Mouse (Mus musculus): ENCODE data around the gene Krtap28-10. TPM values are rescaled to one million over a fixed set of nuclear protein-coding genes. Genes with fewer than 3 reads are reported as not detected.

The Krtap28-10 gene
- polyA plus RNA-seq (2015; fragmentation: Nextera tagmentation; extraction: Ambion mirVana): not detected in 2 replicates

GRCm38 (mm10) chr1:83042380-83042779 is at the start of gene Krtap28-10:
Gene Krtap28-10 (minus strand): TSS chr1:83042480.
- WGBS: 92% methylated on average over 2 of the region's 2 CpGs
- Histone ChIP-seq H3K4me2 (no peak within 1 kb of the TSS), H3K4me1 (0 out of 2 replicates have a peak, but pooled peaks cover 5% of the 10 kb centered on the region), H3K9ac (no peak within 1 kb of the TSS), H3K27ac (no peak within 1 kb of the TSS), H3K36me3 (no peaks in the 10 kb centered on the region), H3K9me3 (no peaks in the 10 kb centered on the region), H3K27me3 (no peaks in the 10 kb centered on the region), H3K4me3 (no peak within 1 kb of the TSS)
- ATAC-seq (ENCODE audit: insufficient number of reproducible peaks, insufficient read depth, low FRiP score, low TSS enrichment, low read depth): no peak

GRCm38 (mm10) chr1:83091268-83091667 is 49.0 kb upstream of the Krtap28-10 start:
- Histone ChIP-seq H3K4me2 (no peak overlapping the region), H3K4me3 (no peak overlapping the region), H3K9me3 (no peaks in the 10 kb centered on the region), H3K4me1 (no peaks in the 10 kb centered on the region), H3K9ac (no peak overlapping the region), H3K27me3 (no peaks in the 10 kb centered on the region), H3K27ac (no peak overlapping the region), H3K36me3 (no peaks in the 10 kb centered on the region)
- 38% methylated on average over 3 of the region's 3 CpGs for WGBS
- no peak for ATAC-seq (ENCODE audit: insufficient number of reproducible peaks, insufficient read depth, low FRiP score, low TSS enrichment, low read depth)

GRCm38 (mm10) chr1:83084790-83085189 is 42.5 kb upstream of the Krtap28-10 start:
- no peak for ATAC-seq (ENCODE audit: insufficient number of reproducible peaks, insufficient read depth, low FRiP score, low TSS enrichment, low read depth)
- H3K4me2 ChIP-seq: no peak overlapping the region
- no peak overlapping the region for H3K27ac ChIP-seq
- H3K4me3 ChIP-seq: no peak overlapping the region
- 85% methylated on average over 2 of the region's 2 CpGs for WGBS
- H3K27me3 ChIP-seq: no peaks in the 10 kb centered on the region
- H3K36me3 ChIP-seq: no peaks in the 10 kb centered on the region
- H3K9ac ChIP-seq: no peak overlapping the region
- no peaks in the 10 kb centered on the region for H3K4me1 ChIP-seq
- H3K9me3 ChIP-seq: no peaks in the 10 kb centered on the region

- no peaks in the 10 kb centered on the region for H3K9me3 ChIP-seq
- H3K36me3 ChIP-seq: no peaks in the 10 kb centered on the region
- H3K27ac ChIP-seq: no peak overlapping the region
- H3K27me3 ChIP-seq: no peaks in the 10 kb centered on the region
- H3K4me3 ChIP-seq: no peak overlapping the region
- WGBS: 55% methylated on average over 6 of the region's 6 CpGs
- H3K9ac ChIP-seq: no peak overlapping the region
- H3K4me2 ChIP-seq: no peak overlapping the region
- ATAC-seq (ENCODE audit: insufficient number of reproducible peaks, insufficient read depth, low FRiP score, low TSS enrichment, low read depth): no peak
- no peaks in the 10 kb centered on the region for H3K4me1 ChIP-seq
Measured at GRCm38 (mm10) chr1:83077016-83077415, 34.7 kb upstream of the Krtap28-10 start.

GRCm38 (mm10) chr1:83076190-83076917 is 34.1 kb upstream of the Krtap28-10 start:
- no peaks in the 10 kb centered on the region for H3K36me3 ChIP-seq
- no peak overlapping the region for H3K9ac ChIP-seq
- no peak overlapping the region for H3K27ac ChIP-seq
- H3K4me2 ChIP-seq: peak overlapping the region; percentile 55
- whole genome bisulfite sequencing: 50% methylated on average over 11 of the region's 11 CpGs
- peak overlapping the region; percentile 36 for H3K4me3 ChIP-seq
- H3K9me3 ChIP-seq: no peaks in the 10 kb centered on the region
- H3K4me1 ChIP-seq: no peaks in the 10 kb centered on the region
- no peak for ATAC-seq (ENCODE audit: insufficient number of reproducible peaks, insufficient read depth, low FRiP score, low TSS enrichment, low read depth)
- H3K27me3 ChIP-seq: no peaks in the 10 kb centered on the region

GRCm38 (mm10) chr1:83075526-83076189 is 33.4 kb upstream of the Krtap28-10 start:
- H3K27ac ChIP-seq: no peak overlapping the region
- peak overlapping the region; percentile 36 for H3K4me3 ChIP-seq
- H3K9me3 ChIP-seq: no peaks in the 10 kb centered on the region
- WGBS: 40% methylated on average over 15 of the region's 15 CpGs
- no peaks in the 10 kb centered on the region for H3K4me1 ChIP-seq
- H3K4me2 ChIP-seq: peak overlapping the region; percentile 55
- H3K36me3 ChIP-seq: no peaks in the 10 kb centered on the region
- H3K27me3 ChIP-seq: no peaks in the 10 kb centered on the region
- H3K9ac ChIP-seq: no peak overlapping the region
- ATAC-seq (ENCODE audit: insufficient number of reproducible peaks, insufficient read depth, low FRiP score, low TSS enrichment, low read depth): no peak

GRCm38 (mm10) chr1:83067205-83067604 is 24.9 kb upstream of the Krtap28-10 start:
- no peaks in the 10 kb centered on the region for H3K36me3 ChIP-seq
- ATAC-seq (ENCODE audit: insufficient number of reproducible peaks, insufficient read depth, low FRiP score, low TSS enrichment, low read depth): no peak
- no peaks in the 10 kb centered on the region for H3K9me3 ChIP-seq
- no peaks in the 10 kb centered on the region for H3K4me1 ChIP-seq
- WGBS: 85% methylated on average over 10 of the region's 10 CpGs
- H3K27ac ChIP-seq: no peak overlapping the region
- no peak overlapping the region for H3K9ac ChIP-seq
- H3K4me2 ChIP-seq: no peak overlapping the region
- H3K4me3 ChIP-seq: no peak overlapping the region
- H3K27me3 ChIP-seq: no peaks in the 10 kb centered on the region

GRCm38 (mm10) chr1:83066577-83066976 is 24.3 kb upstream of the Krtap28-10 start:
- H3K4me3 ChIP-seq: no peak overlapping the region
- no peaks in the 10 kb centered on the region for H3K36me3 ChIP-seq
- H3K9ac ChIP-seq: no peak overlapping the region
- no peak overlapping the region for H3K4me2 ChIP-seq
- H3K9me3 ChIP-seq: no peaks in the 10 kb centered on the region
- ATAC-seq (ENCODE audit: insufficient number of reproducible peaks, insufficient read depth, low FRiP score, low TSS enrichment, low read depth): no peak
- WGBS: 90% methylated on average over 4 of the region's 4 CpGs
- no peak overlapping the region for H3K27ac ChIP-seq
- no peaks in the 10 kb centered on the region for H3K4me1 ChIP-seq
- no peaks in the 10 kb centered on the region for H3K27me3 ChIP-seq

- no peak for ATAC-seq (ENCODE audit: insufficient number of reproducible peaks, insufficient read depth, low FRiP score, low TSS enrichment, low read depth)
- H3K4me2 ChIP-seq: no peak overlapping the region
- H3K9ac ChIP-seq: no peak overlapping the region
- no peaks in the 10 kb centered on the region for H3K4me1 ChIP-seq
- H3K27me3 ChIP-seq: no peaks in the 10 kb centered on the region
- H3K36me3 ChIP-seq: no peaks in the 10 kb centered on the region
- WGBS: 25% methylated on average over 3 of the region's 3 CpGs
- no peak overlapping the region for H3K27ac ChIP-seq
- H3K4me3 ChIP-seq: no peak overlapping the region
- no peaks in the 10 kb centered on the region for H3K9me3 ChIP-seq
Measured at GRCm38 (mm10) chr1:83064851-83065250, 22.6 kb upstream of the Krtap28-10 start.

GRCm38 (mm10) chr1:83060643-83061042 is 18.4 kb upstream of the Krtap28-10 start, which contains the start of gene Krtap28-13:
Gene Krtap28-13 (plus strand): TSS chr1:83060930.
- ATAC-seq (ENCODE audit: insufficient number of reproducible peaks, insufficient read depth, low FRiP score, low TSS enrichment, low read depth): no peak
- Histone ChIP-seq H3K27ac (no peak within 1 kb of the TSS), H3K27me3 (no peaks in the 10 kb centered on the region), H3K4me2 (no peak within 1 kb of the TSS), H3K9me3 (no peaks in the 10 kb centered on the region), H3K4me3 (no peak within 1 kb of the TSS), H3K36me3 (no peaks in the 10 kb centered on the region), H3K9ac (no peak within 1 kb of the TSS), H3K4me1 (no peaks in the 10 kb centered on the region)
- WGBS: 93% methylated on average over 4 of the region's 4 CpGs

- Histone ChIP-seq H3K4me2 (no peak within 1 kb of the TSS), H3K4me3 (no peak within 1 kb of the TSS), H3K36me3 (no peaks in the 10 kb centered on the region), H3K9ac (no peak within 1 kb of the TSS), H3K27me3 (no peaks in the 10 kb centered on the region), H3K27ac (no peak within 1 kb of the TSS), H3K4me1 (no peaks in the 10 kb centered on the region), H3K9me3 (no peaks in the 10 kb centered on the region)
- no peak for ATAC-seq (ENCODE audit: insufficient number of reproducible peaks, insufficient read depth, low FRiP score, low TSS enrichment, low read depth)
- 89% methylated on average over 9 of the region's 9 CpGs for WGBS
Measured at GRCm38 (mm10) chr1:83059278-83059677, 17.0 kb upstream of the Krtap28-10 start, which contains the start of gene A030005K14Rik. Gene A030005K14Rik (minus strand): TSS chr1:83059378.

GRCm38 (mm10) chr1:83058481-83058880 is 16.2 kb upstream of the Krtap28-10 start:
- ATAC-seq (ENCODE audit: insufficient number of reproducible peaks, insufficient read depth, low FRiP score, low TSS enrichment, low read depth): no peak
- Histone ChIP-seq H3K4me1 (no peaks in the 10 kb centered on the region), H3K27me3 (no peaks in the 10 kb centered on the region), H3K9ac (no peak overlapping the region), H3K4me3 (no peak overlapping the region), H3K4me2 (no peak overlapping the region), H3K36me3 (no peaks in the 10 kb centered on the region), H3K27ac (no peak overlapping the region), H3K9me3 (no peaks in the 10 kb centered on the region)
- 49% methylated on average over 1 of the region's 1 CpGs for WGBS

All from embryonic facial prominence, embryonic 13.5 days (tissue).